In genomic region chr15:103352856-103353255, GRCm38 (mm10) we compare ENCODE assay signal across 9 mouse cellular contexts. TPM values are rescaled to one million over a fixed set of nuclear protein-coding genes. Genes with fewer than 3 reads are reported as not detected.
DNase-seq lines count a peak whose midpoint lies in the region; ATAC-seq lines count a peak whose summit lies in the region.
"Had no signal": no experiment of that assay in that cellular context is flagged by ENCODE, and none has a peak within 500 bp of the region (broad histone marks: within the 10 kb centered on the region; RNA-seq: fewer than 3 reads in every experiment).

No protein-coding gene starts in this region.

- no peak overlapping the region for H3K4me3 ChIP-seq in heart, embryonic 13.5 days
- H3K4me3 ChIP-seq in heart, embryonic 11.5 days (ENCODE audit: low read depth, low read length), result no peak overlapping the region
- no peak overlapping the region for H3K4me3 ChIP-seq in limb, embryonic 15.5 days
- no peak overlapping the region for H3K4me3 ChIP-seq in neural tube, embryonic 15.5 days (replicated peaks)

- H3K27me3 ChIP-seq in heart, embryonic 13.5 days (replicated peaks), result no peaks in the 10 kb centered on the region
- H3K27me3 ChIP-seq in heart, embryonic 11.5 days (ENCODE audit: control insufficient read depth, insufficient read depth, low read length), result no peaks in the 10 kb centered on the region
- no peaks in the 10 kb centered on the region for H3K27me3 ChIP-seq in limb, embryonic 15.5 days
- no peaks in the 10 kb centered on the region for H3K27me3 ChIP-seq in neural tube, embryonic 15.5 days (replicated peaks)

- H3K27ac ChIP-seq in heart, embryonic 13.5 days (replicated peaks), result 0 out of 2 replicates have a peak overlapping the region, but pooled peaks have one; percentile 2
- H3K27ac ChIP-seq in heart, embryonic 11.5 days (ENCODE audit: low read depth, low read length), result no peak overlapping the region
- no peak overlapping the region for H3K27ac ChIP-seq in limb, embryonic 15.5 days
- no peak overlapping the region for H3K27ac ChIP-seq in neural tube, embryonic 15.5 days (replicated peaks)
- H3K27ac ChIP-seq: macrophage had no signal

- H3K9me3 ChIP-seq in heart, embryonic 13.5 days, result no peaks in the 10 kb centered on the region
- no peaks in the 10 kb centered on the region for H3K9me3 ChIP-seq in heart, embryonic 11.5 days (replicated peaks; ENCODE audit: control insufficient read depth, low read length)
- H3K9me3 ChIP-seq in limb, embryonic 15.5 days, result no peaks in the 10 kb centered on the region
- no peaks in the 10 kb centered on the region for H3K9me3 ChIP-seq in neural tube, embryonic 15.5 days (replicated peaks)

- no peak overlapping the region for H3K9ac ChIP-seq in heart, embryonic 13.5 days
- no peak overlapping the region for H3K9ac ChIP-seq in heart, embryonic 11.5 days (ENCODE audit: low read depth, low read length)
- 0 out of 2 replicates have a peak overlapping the region, but pooled peaks have one; percentile 1 for H3K9ac ChIP-seq in limb, embryonic 15.5 days
- no peak overlapping the region for H3K9ac ChIP-seq in neural tube, embryonic 15.5 days (replicated peaks)

- peak; percentile 54 for DNase-seq in CD4-positive helper T cell, adult 2 months (ENCODE audit: low read depth, low spot score)
- peak; percentile 59 to 76 for DNase-seq in adrenal gland, postnatal 36 days
- no peak for DNase-seq in frontal cortex, postnatal 36 days (ENCODE audit: low spot score in 2 of 2)

- peaks cover 49% of the 10 kb centered on the region for H3K4me1 ChIP-seq in heart, embryonic 13.5 days
- H3K4me1 ChIP-seq in heart, embryonic 11.5 days (ENCODE audit: control insufficient read depth, insufficient read depth, low read length), result peaks cover 27% of the 10 kb centered on the region
- H3K4me1 ChIP-seq in limb, embryonic 15.5 days, result no peaks in the 10 kb centered on the region
- no peaks in the 10 kb centered on the region for H3K4me1 ChIP-seq in neural tube, embryonic 15.5 days

- ATAC-seq in heart, embryonic 13.5 days (ENCODE audit: extremely low read depth, insufficient number of reproducible peaks, low FRiP score, low TSS enrichment), result no peak
- ATAC-seq in heart, embryonic 11.5 days (replicated peaks; ENCODE audit: insufficient number of reproducible peaks, low FRiP score, low TSS enrichment), result no peak
- peak; percentile 76 for ATAC-seq in granulocyte monocyte progenitor cell, adult 5-6 weeks (replicated peaks; ENCODE audit: poor library complexity, severe bottlenecking)
- ATAC-seq in limb, embryonic 15.5 days (ENCODE audit: insufficient number of reproducible peaks, low FRiP score, low TSS enrichment, low read depth), result no peak
- ATAC-seq in neural tube, embryonic 15.5 days (ENCODE audit: low FRiP score), result 0 out of 2 replicates have a peak, but pooled peaks have one; percentile 36

- peaks cover 100% of the 10 kb centered on the region for H3K36me3 ChIP-seq in heart, embryonic 13.5 days
- peaks cover 54% of the 10 kb centered on the region for H3K36me3 ChIP-seq in heart, embryonic 11.5 days (ENCODE audit: control insufficient read depth, insufficient read depth, low read length)
- peaks cover 91% of the 10 kb centered on the region for H3K36me3 ChIP-seq in limb, embryonic 15.5 days
- H3K36me3 ChIP-seq in neural tube, embryonic 15.5 days, result no peaks in the 10 kb centered on the region

- WGBS in heart, embryonic 13.5 days, result 50% methylated on average over 4 of the region's 4 CpGs
- WGBS in heart, embryonic 11.5 days (ENCODE audit: insufficient replicate concordance), result 51% methylated on average over 4 of the region's 4 CpGs
- 46% methylated on average over 4 of the region's 4 CpGs for WGBS in limb, embryonic 15.5 days
- 36% methylated on average over 4 of the region's 4 CpGs for WGBS in neural tube, embryonic 15.5 days

- H3K4me2 ChIP-seq in heart, embryonic 13.5 days, result no peak overlapping the region
- H3K4me2 ChIP-seq in heart, embryonic 11.5 days, result no peak overlapping the region
- H3K4me2 ChIP-seq in limb, embryonic 15.5 days, result no peak overlapping the region
- no peak overlapping the region for H3K4me2 ChIP-seq in neural tube, embryonic 15.5 days

RNA-seq across cellular contexts. Expression of gene Zfp385a, which starts 13.0 kb away (rescaled TPM):
- 8.3 and 8.9 TPM in 2 replicates for polyA plus RNA-seq in heart, embryonic 13.5 days (2015; fragmentation: Nextera tagmentation; extraction: Ambion mirVana)
- 10.2 and 11.6 TPM in 2 replicates for polyA plus RNA-seq in heart, embryonic 11.5 days (2014; fragmentation: Nextera tagmentation; extraction: Ambion mirVana)
- total RNA-seq in adrenal gland, postnatal 36 days (2021), result 10 to 100 TPM; 11.8 to 13.3 TPM
- 17.5 and 24.9 TPM in 2 replicates for total RNA-seq in granulocyte monocyte progenitor cell, adult 5-6 weeks (2014; fragmentation: Nextera tagmentation)
- total RNA-seq in granulocyte monocyte progenitor cell, adult 5-6 weeks (2017), result 1.8 and 2.7 TPM in 2 replicates
- polyA plus RNA-seq in limb, embryonic 15.5 days (2015; fragmentation: Nextera tagmentation; extraction: Ambion mirVana), result 17.1 and 19.4 TPM in 2 replicates
- polyA plus RNA-seq in neural tube, embryonic 15.5 days (2015; fragmentation: Nextera tagmentation; extraction: Ambion mirVana), result 18.6 and 19.9 TPM in 2 replicates

RNA-seq across cellular contexts. Expression of gene Itga5, which starts 13.7 kb away (rescaled TPM):
- 76.4 and 78.0 TPM in 2 replicates for polyA plus RNA-seq in heart, embryonic 13.5 days (2015; fragmentation: Nextera tagmentation; extraction: Ambion mirVana)
- 66.4 and 82.7 TPM in 2 replicates for polyA plus RNA-seq in heart, embryonic 11.5 days (2014; fragmentation: Nextera tagmentation; extraction: Ambion mirVana)
- total RNA-seq in adrenal gland, postnatal 36 days (2021), result 10 to 100 TPM; 37.0 to 37.4 TPM
- total RNA-seq in granulocyte monocyte progenitor cell, adult 5-6 weeks (2014; fragmentation: Nextera tagmentation), result 24.7 and 29.8 TPM in 2 replicates
- 5.0 and 12.7 TPM in 2 replicates for total RNA-seq in granulocyte monocyte progenitor cell, adult 5-6 weeks (2017)
- polyA plus RNA-seq in limb, embryonic 15.5 days (2015; fragmentation: Nextera tagmentation; extraction: Ambion mirVana), result 62.0 and 64.9 TPM in 2 replicates
- 7.2 and 12.7 TPM in 2 replicates for polyA plus RNA-seq in neural tube, embryonic 15.5 days (2015; fragmentation: Nextera tagmentation; extraction: Ambion mirVana)

RNA-seq across cellular contexts. Expression of gene Gpr84, which starts 42.4 kb away (rescaled TPM):
- polyA plus RNA-seq in heart, embryonic 13.5 days (2015; fragmentation: Nextera tagmentation; extraction: Ambion mirVana), result 0.28 and 0.36 TPM in 2 replicates
- polyA plus RNA-seq in heart, embryonic 11.5 days (2014; fragmentation: Nextera tagmentation; extraction: Ambion mirVana), result 0.41 and 0.53 TPM in 2 replicates
- not detected for total RNA-seq in adrenal gland, postnatal 36 days (2021)
- 0.77 and 1.0 TPM in 2 replicates for total RNA-seq in granulocyte monocyte progenitor cell, adult 5-6 weeks (2014; fragmentation: Nextera tagmentation)
- total RNA-seq in granulocyte monocyte progenitor cell, adult 5-6 weeks (2017), result 0.77 and 1.1 TPM in 2 replicates
- 0.20 and 0.36 TPM in 2 replicates for polyA plus RNA-seq in limb, embryonic 15.5 days (2015; fragmentation: Nextera tagmentation; extraction: Ambion mirVana)
- polyA plus RNA-seq in neural tube, embryonic 15.5 days (2015; fragmentation: Nextera tagmentation; extraction: Ambion mirVana), result 0.33 and 0.60 TPM in 2 replicates

Comparison
In these comparisons a context has a peak if more than half of its experiments do, and no peak if none do; other contexts are left out.
1. ATAC-seq: peak in granulocyte monocyte progenitor cell, adult 5-6 weeks (single experiment) and neural tube, embryonic 15.5 days (single experiment); none in heart, embryonic 13.5 days (single experiment), heart, embryonic 11.5 days (single experiment) and limb, embryonic 15.5 days (single experiment).
2. DNase-seq: peak in CD4-positive helper T cell, adult 2 months (single experiment) and adrenal gland, postnatal 36 days (2 of 2); none in frontal cortex, postnatal 36 days (0 of 2).